Mouse (Mus musculus) left cerebral cortex, postnatal 36 days (tissue): ENCODE data around the gene Lnpep. TPM values are rescaled to one million over a fixed set of nuclear protein-coding genes. Genes with fewer than 3 reads are reported as not detected.
A peak's percentile ranks its signal among the peaks of the same experiment; 100 is the strongest.

Source experiments
- DNase-seq, 2 experiments: peaks; one replicate each; pipeline ENCODE4 v3.0.0; 2021 to 2022; ENCODE audit warnings: low spot score in 2 of 2, mixed read lengths in 1 of 2
- intact Hi-C: fragments of 180-260 bp; cut with DNase I; formaldehyde crosslinking; loops from one replicate; pipeline ENCODE4 v1.15.1; 2025
- total RNA-seq, 2 experiments: library from RNA; stranded (reverse); gene quantifications; 2 replicates each; pipeline ENCODE4 v1.2.3; 2021

Gene Lnpep
- total RNA-seq, 2 experiments from 2014 or later = 102 to 103 TPM

GRCm38 (mm10) chr17:17617440-17618204 lies 7.2 kb downstream of the Lnpep start:
- intact Hi-C loops = no loop called here

GRCm38 (mm10) chr17:17612336-17612735 lies 12.5 kb downstream of the Lnpep start:
- intact Hi-C loops = no loop called here

More at GRCm38 (mm10) chr17:17617440-17618204, 7.2 kb downstream of the Lnpep start:
- DNase-seq = no peak

GRCm38 (mm10) chr17:17609523-17609922 lies 15.3 kb downstream of the Lnpep start:
- DNase-seq = no peak
- intact Hi-C loops = no loop called here

More at GRCm38 (mm10) chr17:17612336-17612735, 12.5 kb downstream of the Lnpep start:
- no peak for DNase-seq

GRCm38 (mm10) chr17:17608416-17608988 lies 16.3 kb downstream of the Lnpep start:
- intact Hi-C loops = no loop called here
- DNase-seq = no peak

GRCm38 (mm10) chr17:17604554-17604953 lies 20.3 kb downstream of the Lnpep start:
- intact Hi-C loops = no loop called here
- no peak for DNase-seq

- DNase-seq = no peak
- intact Hi-C loops = no loop called here
Observed at GRCm38 (mm10) chr17:17603609-17604008, 21.2 kb downstream of the Lnpep start.

- no peak for DNase-seq
- intact Hi-C loops = no loop called here
Observed at GRCm38 (mm10) chr17:17602786-17603185, 22.1 kb downstream of the Lnpep start.

GRCm38 (mm10) chr17:17602330-17602729 lies 22.5 kb downstream of the Lnpep start:
- intact Hi-C loops = no loop called here
- no peak for DNase-seq

- intact Hi-C loops = no loop called here
- DNase-seq = peak; percentile 42 to 48
Observed at GRCm38 (mm10) chr17:17600804-17601252, 24.0 kb downstream of the Lnpep start.

GRCm38 (mm10) chr17:17600001-17600400 lies 24.8 kb downstream of the Lnpep start:
- intact Hi-C loops = no loop called here
- DNase-seq = no peak

GRCm38 (mm10) chr17:17598355-17598754 lies 26.5 kb downstream of the Lnpep start:
- intact Hi-C loops = no loop called here

GRCm38 (mm10) chr17:17592926-17593325 lies 31.9 kb downstream of the Lnpep start:
- intact Hi-C loops = no loop called here
- no peak for DNase-seq

More at GRCm38 (mm10) chr17:17598355-17598754, 26.5 kb downstream of the Lnpep start:
- no peak for DNase-seq

- DNase-seq = no peak
- intact Hi-C loops = no loop called here
Observed at GRCm38 (mm10) chr17:17587333-17588047, 37.4 kb downstream of the Lnpep start.

GRCm38 (mm10) chr17:17585115-17585514 lies 39.7 kb downstream of the Lnpep start:
- no peak for DNase-seq

GRCm38 (mm10) chr17:17583896-17584295 lies 41.0 kb downstream of the Lnpep start:
- no peak for DNase-seq
- intact Hi-C loops = no loop called here

More at GRCm38 (mm10) chr17:17585115-17585514, 39.7 kb downstream of the Lnpep start:
- intact Hi-C loops = no loop called here

- intact Hi-C loops = no loop called here
- no peak for DNase-seq
Observed at GRCm38 (mm10) chr17:17581234-17581633, 43.6 kb downstream of the Lnpep start.

- DNase-seq = no peak
- intact Hi-C loops = no loop called here
Observed at GRCm38 (mm10) chr17:17576399-17576798, 48.5 kb downstream of the Lnpep start.

- no peak for DNase-seq
Observed at GRCm38 (mm10) chr17:17567071-17567470, 57.8 kb downstream of the Lnpep start.

GRCm38 (mm10) chr17:17548958-17549357 lies 75.9 kb downstream of the Lnpep start:
- intact Hi-C loops = no loop called here

More at GRCm38 (mm10) chr17:17567071-17567470, 57.8 kb downstream of the Lnpep start:
- intact Hi-C loops = loop anchor here (10.0 kb wide), 1 partner anchor 172 kb away; no protein-coding TSS in a partner anchor

GRCm38 (mm10) chr17:17531338-17531737 lies 93.5 kb downstream of the Lnpep start:
- intact Hi-C loops = no loop called here
- no peak for DNase-seq

More at GRCm38 (mm10) chr17:17548958-17549357, 75.9 kb downstream of the Lnpep start:
- DNase-seq = no peak
